Mouse (Mus musculus) layer of hippocampus, adult 9-10 months (tissue): Measurements from ENCODE around the gene Usp25.

Source experiments
- DNase-seq: peaks from one replicate; pipeline ENCODE4 v3.0.0; 2022; ENCODE audit warnings: low spot score

The Usp25 gene

GRCm38 (mm10) chr16:77034329-77034728 is 20.8 kb downstream of the Usp25 start:
- DNase-seq, result no peak

- DNase-seq, result no peak
Observed at GRCm38 (mm10) chr16:77034751-77035150, 21.2 kb downstream of the Usp25 start.

GRCm38 (mm10) chr16:77041573-77041972 is 28.1 kb downstream of the Usp25 start:
- no peak for DNase-seq

- no peak for DNase-seq
Observed at GRCm38 (mm10) chr16:77043499-77043898, 30.0 kb downstream of the Usp25 start.

GRCm38 (mm10) chr16:77054184-77054583 is 40.7 kb downstream of the Usp25 start:
- no peak for DNase-seq

GRCm38 (mm10) chr16:77055519-77056159 is 42.1 kb downstream of the Usp25 start:
- no peak for DNase-seq

GRCm38 (mm10) chr16:77056160-77056520 is 42.6 kb downstream of the Usp25 start:
- no peak for DNase-seq

GRCm38 (mm10) chr16:77058567-77058966 is 45.1 kb downstream of the Usp25 start:
- no peak for DNase-seq

- DNase-seq, result no peak
Observed at GRCm38 (mm10) chr16:77060166-77060565, 46.7 kb downstream of the Usp25 start.

- DNase-seq, result no peak
Observed at GRCm38 (mm10) chr16:77063916-77064315, 50.4 kb downstream of the Usp25 start.

- no peak for DNase-seq
Observed at GRCm38 (mm10) chr16:77076954-77077735, 63.6 kb downstream of the Usp25 start.

- no peak for DNase-seq
Observed at GRCm38 (mm10) chr16:77077736-77078005, 64.2 kb downstream of the Usp25 start.

- DNase-seq, result no peak
Observed at GRCm38 (mm10) chr16:77084071-77084470, 70.6 kb downstream of the Usp25 start.

- DNase-seq, result no peak
Observed at GRCm38 (mm10) chr16:77089806-77090205, 76.3 kb downstream of the Usp25 start.

- DNase-seq, result no peak
Observed at GRCm38 (mm10) chr16:77093526-77093925, 80.0 kb downstream of the Usp25 start.

GRCm38 (mm10) chr16:77095017-77095551 is 81.6 kb downstream of the Usp25 start:
- DNase-seq, result no peak

GRCm38 (mm10) chr16:77099018-77099869 is 85.7 kb downstream of the Usp25 start:
- peak; percentile 91 for DNase-seq

- no peak for DNase-seq
Observed at GRCm38 (mm10) chr16:77103637-77104264, 90.2 kb downstream of the Usp25 start.

- no peak for DNase-seq
Observed at GRCm38 (mm10) chr16:77111268-77111667, 97.8 kb downstream of the Usp25 start.

GRCm38 (mm10) chr16:77125908-77126307 is 112.4 kb downstream of the Usp25 start:
- DNase-seq, result no peak

GRCm38 (mm10) chr16:77128683-77129082 is 115.2 kb downstream of the Usp25 start:
- DNase-seq, result no peak

- no peak for DNase-seq
Observed at GRCm38 (mm10) chr16:77133055-77133454, 119.5 kb downstream of the Usp25 start.
